Mouse (Mus musculus) megakaryocyte, embryonic 14.5 days (primary cell): ENCODE data around the gene Dmxl2.

ENCODE experiments used
- FLI1 ChIP-seq: IDR thresholded peaks from 2 replicates; pipeline ENCODE4 v1.6.1; 2012; ENCODE audit warnings: low read length, inconsistent platforms, mixed read lengths
- GATA1 ChIP-seq: IDR thresholded peaks from 3 replicates; pipeline ENCODE4 v1.6.1; 2012; ENCODE audit warnings: mixed read lengths, low read length, inconsistent platforms, borderline replicate concordance

DNA sequence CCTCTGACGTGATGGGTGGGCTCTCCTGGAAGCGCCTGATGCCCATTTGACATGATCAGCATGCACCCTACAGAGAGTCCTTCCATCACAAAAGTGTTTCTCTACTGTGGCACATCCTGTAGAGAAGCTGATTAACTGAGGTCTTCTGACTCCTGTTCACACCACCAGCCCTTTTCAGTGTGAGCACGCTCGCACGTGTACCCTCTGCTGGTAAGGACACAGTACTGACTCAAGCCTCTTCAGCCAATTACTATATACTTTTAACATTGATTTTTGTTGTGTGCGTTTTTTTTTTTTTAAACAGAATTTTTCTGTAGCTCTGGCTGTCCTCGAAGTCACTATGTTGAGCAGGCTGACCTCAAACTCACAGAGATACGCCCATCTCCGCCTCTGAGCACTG is 185.1 kb downstream of the Dmxl2 start:
- no peak for TF ChIP-seq GATA1
- TF ChIP-seq FLI1: no peak
